10 mouse cellular contexts compared by ENCODE assay signal in the genomic region with DNA sequence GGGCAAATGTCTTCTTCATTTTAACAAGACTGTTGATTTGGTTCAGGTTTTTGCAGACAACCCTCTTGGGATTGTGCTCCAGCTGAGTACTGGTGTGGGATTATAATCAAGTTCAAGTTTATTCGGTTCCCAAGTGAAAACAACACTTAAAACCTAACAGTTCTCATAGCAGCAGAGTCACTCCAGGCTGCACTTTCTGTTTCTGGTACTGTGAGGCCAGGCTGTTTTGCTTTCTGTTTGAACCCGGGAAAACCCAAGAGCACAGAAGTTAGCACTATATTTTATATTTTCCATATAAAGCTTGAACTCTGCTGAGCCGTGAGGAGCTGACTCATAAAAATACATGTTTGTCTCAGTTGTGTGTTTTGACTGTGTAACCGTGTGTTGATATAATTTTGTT. TPM values are rescaled to one million over a fixed set of nuclear protein-coding genes. Genes with fewer than 3 reads are reported as not detected.
A peak's percentile ranks its signal among the peaks of the same experiment; 100 is the strongest.
DNase-seq lines count a peak whose midpoint lies in the region; ATAC-seq and TF ChIP-seq lines count a peak whose summit lies in the region.
"Had no signal": no experiment of that assay in that cellular context is flagged by ENCODE, and none has a peak within 500 bp of the region (broad histone marks: within the 10 kb centered on the region; RNA-seq: fewer than 3 reads in every experiment).

No protein-coding gene starts in this region.

- H3K36me3 ChIP-seq in CH12.LX (replicated peaks in 1 of 2; ENCODE audit: control insufficient read depth in 1 of 2, insufficient read depth in 1 of 2, low read length in 1 of 2): peaks cover 0 to 10% of the 10 kb centered on the region in 2 experiments
- peaks cover 5% of the 10 kb centered on the region; the same call in 1 of the 2 replicates for H3K36me3 ChIP-seq in liver, embryonic 13.5 days
- H3K36me3 ChIP-seq: midbrain, embryonic 10.5 days had no signal

- no peak for ATAC-seq in liver, embryonic 13.5 days (ENCODE audit: low read depth)

- TF ChIP-seq RAD21 in CH12.LX (IDR thresholded peaks at IDR 0.05; ENCODE audit: low read depth, low read length): no peak

- dilution Hi-C loops in CH12.LX (cut with MboI; ENCODE audit: extremely low pct_ligation_motif_present, extremely low pct_unique_long_range_greater_than_20kb, low sequenced_read_pairs): no loop called here

- H3K4me3 ChIP-seq in layer of hippocampus, adult 2 months: peak overlapping the region; percentile 65
- H3K4me3 ChIP-seq in CH12.LX (replicated peaks in 1 of 3; ENCODE audit: low read depth in 2 of 3, low read length in 2 of 3, poor library complexity in 1 of 3): peak overlapping the region; percentile 58 to 79 (median 77)
- peak overlapping the region; percentile 37 for H3K4me3 ChIP-seq in cortical plate, adult 2 months (ENCODE audit: insufficient read depth, low read length)
- peak overlapping the region; percentile 79 for H3K4me3 ChIP-seq in liver, embryonic 13.5 days (replicated peaks)

- peak overlapping the region; percentile 83 for H3K27ac ChIP-seq in layer of hippocampus, adult 2 months
- peak overlapping the region; percentile 54 for H3K27ac ChIP-seq in CH12.LX (ENCODE audit: insufficient read depth, low read depth)
- peak overlapping the region; percentile 49; the same call in 1 of the 2 replicates for H3K27ac ChIP-seq in cortical plate, adult 2 months (ENCODE audit: insufficient read depth, low read length)
- peak overlapping the region; percentile 80 for H3K27ac ChIP-seq in liver, embryonic 13.5 days
- H3K27ac ChIP-seq: midbrain, embryonic 10.5 days had no signal

- no peaks in the 10 kb centered on the region for H3K9me3 ChIP-seq in CH12.LX (replicated peaks; ENCODE audit: low read length)
- no peaks in the 10 kb centered on the region for H3K9me3 ChIP-seq in liver, embryonic 13.5 days (replicated peaks)
- H3K9me3 ChIP-seq: midbrain, embryonic 10.5 days had no signal

- H3K4me1 ChIP-seq in CH12.LX (ENCODE audit: control insufficient read depth in 1 of 2, insufficient read depth in 2 of 2): peaks cover 3 to 38% of the 10 kb centered on the region in 2 experiments; a peak in 3 of 4 replicates
- no peaks in the 10 kb centered on the region for H3K4me1 ChIP-seq in cortical plate, adult 2 months (ENCODE audit: control insufficient read depth, insufficient read depth, low read length)
- peaks cover 53% of the 10 kb centered on the region for H3K4me1 ChIP-seq in liver, embryonic 13.5 days (replicated peaks)

- peaks cover 1% of the 10 kb centered on the region for H3K27me3 ChIP-seq in CH12.LX (replicated peaks)
- H3K27me3 ChIP-seq in liver, embryonic 13.5 days: no peaks in the 10 kb centered on the region

- 70% methylated on average over 4 of the region's 4 CpGs for WGBS in liver, embryonic 13.5 days (ENCODE audit: insufficient replicate concordance)

- peak overlapping the region; percentile 45 for H3K4me2 ChIP-seq in CH12.LX (ENCODE audit: insufficient read depth, low read depth, poor library complexity, severe bottlenecking)
- peak overlapping the region; percentile 82 for H3K4me2 ChIP-seq in liver, embryonic 13.5 days

- H3K79me2 ChIP-seq in CH12.LX (replicated peaks; ENCODE audit: control insufficient read depth, extremely low read depth, insufficient read depth, poor library complexity, severe bottlenecking): no peaks in the 10 kb centered on the region; the same call in 1 of the 2 replicates

- peak overlapping the region; percentile 93 for H3K9ac ChIP-seq in CH12.LX (ENCODE audit: insufficient read depth, low read depth)
- H3K9ac ChIP-seq in liver, embryonic 13.5 days: peak overlapping the region; percentile 90

- in situ Hi-C loops in CH12.LX (cut with MboI; ENCODE audit: low pct_ligation_motif_present, low pct_unique_long_range_greater_than_20kb, low sequenced_read_pairs): no loop called here

- DNase-seq in layer of hippocampus, adult 2 months (ENCODE audit: low spot score in 2 of 2): no peak
- DNase-seq in layer of hippocampus, adult 9-10 months (ENCODE audit: low spot score): no peak
- peak; percentile 34 for DNase-seq in CH12.LX (ENCODE audit: extremely low read depth)
- DNase-seq in liver, embryonic 13.5 days: no peak
- no peak for DNase-seq in cerebellum, postnatal 10 days
- no peak for DNase-seq in left cerebral cortex, adult 11 months (ENCODE audit: low spot score)
- DNase-seq: cerebellum, postnatal 25 days; gastrocnemius, postnatal 36 days had no signal

- TF ChIP-seq CTCF in layer of hippocampus, adult 2 months (conservative IDR thresholded peaks at IDR 0.05): no peak
- no peak for TF ChIP-seq CTCF in CH12.LX (conservative IDR thresholded peaks at IDR 0.05 in 1 of 2, IDR thresholded peaks at IDR 0.05 in 1 of 2; ENCODE audit: low read depth in 2 of 2, low read length in 2 of 2)
- TF ChIP-seq CTCF in cortical plate, adult 2 months (IDR thresholded peaks at IDR 0.05; ENCODE audit: extremely low read depth, insufficient read depth, low read length): no peak

- no peak for TF ChIP-seq POLR2A in CH12.LX (IDR thresholded peaks at IDR 0.05; ENCODE audit: low read depth, low read length)
- no peak for TF ChIP-seq POLR2A in cortical plate, adult 2 months (IDR thresholded peaks at IDR 0.05; ENCODE audit: extremely low read depth, insufficient read depth, low read length)

- TF ChIP-seq EP300 in CH12.LX (IDR thresholded peaks at IDR 0.05; ENCODE audit: low read length): no peak

TF ChIP-seq in CH12.LX, 34 proteins besides CTCF, POLR2A, EP300 and RAD21:
- TF ChIP-seq ZKSCAN1 (IDR thresholded peaks at IDR 0.05; ENCODE audit: borderline replicate concordance, low read depth, low read length) (no peak), NELFE (IDR thresholded peaks at IDR 0.05; ENCODE audit: low read depth, low read length) (no peak), ELF1 (IDR thresholded peaks at IDR 0.05; ENCODE audit: low read depth, low read length) (no peak), POLR2AphosphoS2 (IDR thresholded peaks at IDR 0.05; ENCODE audit: low read depth, low read length) (no peak), CHD1 (IDR thresholded peaks at IDR 0.05; ENCODE audit: low read depth, low read length) (no peak)

RNA-seq across cellular contexts. Expression of a gene that starts 1.4 kb away (rescaled TPM):
- total RNA-seq in layer of hippocampus, adult 2 months (2021): 10 to 100 TPM; 29.8 to 34.2 TPM
- total RNA-seq in CH12.LX (2012; rRNA removed) (19.9 and 28.2 TPM in 2 replicates), CH12.LX (2014; rRNA removed) (17.9 and 19.5 TPM in 2 replicates)
- polyA plus RNA-seq in CH12.LX (2012; ENCODE audit: insufficient read length, low read depth): 12.5 and 15.4 TPM in 2 replicates
- 37.3 and 45.4 TPM in 2 replicates for polyA plus RNA-seq in cortical plate, adult 2 months (2012; rRNA removed)
- 24.6 and 27.1 TPM in 2 replicates for polyA plus RNA-seq in liver, embryonic 13.5 days (2015; fragmentation: Nextera tagmentation; extraction: Ambion mirVana)

RNA-seq across cellular contexts. Expression of a gene that starts 48.3 kb away (rescaled TPM):
- total RNA-seq in layer of hippocampus, adult 2 months (2021): under 1 TPM; 0.13 to 0.17 TPM
- total RNA-seq in CH12.LX (2012; rRNA removed): not detected in 2 replicates
- not detected in 2 replicates for total RNA-seq in CH12.LX (2014; rRNA removed)
- not detected in 2 replicates for polyA plus RNA-seq in CH12.LX (2012; ENCODE audit: insufficient read length, low read depth)
- polyA plus RNA-seq in cortical plate, adult 2 months (2012; rRNA removed): 0.72 and 0.79 TPM in 2 replicates
- polyA plus RNA-seq in liver, embryonic 13.5 days (2015; fragmentation: Nextera tagmentation; extraction: Ambion mirVana): not detected in 2 replicates
- polyA plus RNA-seq: midbrain, embryonic 10.5 days had no signal

RNA-seq across cellular contexts. Expression of a gene that starts 53.7 kb away (rescaled TPM):
- total RNA-seq in layer of hippocampus, adult 2 months (2021): not detected
- total RNA-seq in CH12.LX (2012; rRNA removed): not detected in 2 replicates
- not detected in 2 replicates for total RNA-seq in CH12.LX (2014; rRNA removed)
- not detected in 2 replicates for polyA plus RNA-seq in CH12.LX (2012; ENCODE audit: insufficient read length, low read depth)
- polyA plus RNA-seq in cortical plate, adult 2 months (2012; rRNA removed): 0.23 TPM in 1 of 2 replicates, not detected in the other
- not detected in 2 replicates for polyA plus RNA-seq in liver, embryonic 13.5 days (2015; fragmentation: Nextera tagmentation; extraction: Ambion mirVana)
- total RNA-seq: gastrocnemius, postnatal 36 days had no signal
- polyA plus RNA-seq: midbrain, embryonic 10.5 days had no signal
